Mouse (Mus musculus) intestine, embryonic 14.5 days (tissue): ENCODE measurements around the gene Atg10. TPM values are rescaled to one million over a fixed set of nuclear protein-coding genes. Genes with fewer than 3 reads are reported as not detected.
"Not testable (repeated sequence)": the region's sequence is repeated elsewhere in the genome, so short reads cannot be mapped to it uniquely, and the experiment has no call there.

Experiments
- ATAC-seq: fragments of 200-750 bp; cut with Nextera tagmentation; replicated peaks from 2 replicates; pipeline ENCODE4 v1.8.0; 2017; ENCODE audit warnings: low read depth, moderate number of reproducible peaks, moderate TSS enrichment, moderate library complexity; ENCODE audit not compliant: low FRiP score, low TSS enrichment
- DNase-seq: peaks from one replicate; pipeline ENCODE4 v3.0.0-alpha.2; 2018; ENCODE audit warnings: low spot score
- H3K27ac ChIP-seq: fragments of 300-500 bp; sonication (generic); 2 replicates; pipeline ENCODE4 v1.5.1; 2014; ENCODE audit warnings: low read depth, mild to moderate bottlenecking, control low read depth
- H3K27me3 ChIP-seq: fragments of 300-500 bp; sonication (generic); replicated peaks from 2 replicates; pipeline ENCODE4 v1.6.1; 2014; ENCODE audit warnings: low read length, control low read depth; ENCODE audit not compliant: control insufficient read depth, insufficient read depth
- H3K36me3 ChIP-seq: fragments of 300-500 bp; sonication (generic); 2 replicates; pipeline ENCODE4 v1.6.1; 2014; ENCODE audit warnings: low read length, control low read depth; ENCODE audit not compliant: control insufficient read depth, insufficient read depth
- H3K4me1 ChIP-seq: fragments of 300-500 bp; sonication (generic); replicated peaks from 2 replicates; pipeline ENCODE4 v1.6.1; 2014; ENCODE audit warnings: low read length, control low read depth, mixed read lengths; ENCODE audit not compliant: control insufficient read depth, insufficient read depth
- H3K4me2 ChIP-seq: fragments of 300-500 bp; sonication (generic); 2 replicates; pipeline ENCODE4 v1.6.1; 2014; ENCODE audit warnings: low read length
- H3K4me3 ChIP-seq: fragments of 300-500 bp; sonication (generic); 2 replicates; pipeline ENCODE4 v1.5.1; 2014; ENCODE audit warnings: low read depth, low read length, control low read depth, mixed read lengths
- H3K9ac ChIP-seq: fragments of 300-500 bp; sonication (generic); 2 replicates; pipeline ENCODE4 v1.6.1; 2014; ENCODE audit warnings: mild to moderate bottlenecking, low read length
- H3K9me3 ChIP-seq: fragments of 300-500 bp; sonication (generic); 2 replicates; pipeline ENCODE4 v1.6.1; 2016; ENCODE audit warnings: low read length, control low read depth; ENCODE audit not compliant: control insufficient read depth
- WGBS: fragments of 180-500 bp; shearing (Covaris S2); extraction: QIAGEN DNeasy Blood & Tissue Kit; methylation state at CpG from one replicate; pipeline ENCODE4 v1.1.7; 2014; 5-methylcytosine and 5-hydroxymethylcytosine counted together
- polyA plus RNA-seq: library from polyadenylated mRNA; unstranded; fragments of >200 nt; fragmentation: Nextera tagmentation; extraction: Ambion mirVana; gene quantifications from 2 replicates; pipeline ENCODE4 v1.2.1, GENCODE M21; 2014

Atg10 gene
- polyA plus RNA-seq = 14.5 and 18.7 TPM in 2 replicates

DNA sequence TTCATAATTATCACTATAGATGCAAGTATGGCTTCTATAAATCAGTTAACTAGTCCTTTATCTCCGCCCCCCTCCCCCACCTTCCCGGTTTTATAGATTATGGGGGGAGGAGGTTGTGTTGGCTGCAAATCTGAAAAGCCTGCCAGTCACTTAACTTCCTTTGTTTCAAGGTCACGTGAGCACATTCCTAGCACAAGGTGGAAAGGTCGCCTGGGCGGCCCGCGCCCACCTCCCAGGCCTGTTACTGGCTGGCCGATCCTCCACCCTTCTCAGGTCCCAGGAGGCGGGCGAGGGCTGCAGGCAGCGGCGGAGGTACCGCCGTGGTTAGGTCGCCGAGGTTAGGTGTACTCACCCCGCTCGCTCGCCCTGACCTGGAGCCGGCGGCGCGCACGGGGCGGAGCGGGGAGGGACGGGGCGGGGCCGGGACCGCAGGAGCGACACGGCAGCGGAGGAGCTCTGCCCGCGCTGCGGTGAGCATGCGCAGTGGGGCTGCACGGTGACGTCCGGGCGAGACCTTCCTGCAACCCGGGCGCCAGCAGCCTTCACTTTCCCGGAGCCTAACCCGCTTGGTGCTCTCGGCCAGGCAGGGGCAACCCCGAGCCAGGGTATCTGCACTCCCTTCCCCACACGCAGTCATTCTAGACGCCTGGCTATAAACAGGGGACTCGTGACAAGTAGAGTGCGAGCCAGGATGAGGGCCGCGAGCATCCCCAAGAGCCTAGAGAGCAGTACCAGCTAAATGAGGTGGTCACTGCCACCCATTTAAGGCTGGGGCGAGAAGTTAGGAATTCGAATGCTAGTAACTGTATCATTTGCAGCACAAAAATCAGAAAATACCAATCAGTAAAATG, at the start of gene Atg10:
Gene Atg10, minus strand, starts transcription at position 382 of the 851 bp plus-strand sequence.
- Histone ChIP-seq H3K27me3 (no peaks in the 10 kb centered on the region), H3K4me3 (peak within 1 kb of the TSS; percentile 68), H3K4me1 (0 out of 2 replicates have a peak, but pooled peaks cover 10% of the 10 kb centered on the region), H3K27ac (peak within 1 kb of the TSS; percentile 93), H3K4me2 (peak within 1 kb of the TSS; percentile 58), H3K9ac (peak within 1 kb of the TSS; percentile 79), H3K9me3 (no peaks in the 10 kb centered on the region), H3K36me3 (no peaks in the 10 kb centered on the region)
- DNase-seq (peak; percentile 94), ATAC-seq (peak; percentile 97)
- under 1% methylated on average over 55 of the region's 55 CpGs for WGBS

DNA sequence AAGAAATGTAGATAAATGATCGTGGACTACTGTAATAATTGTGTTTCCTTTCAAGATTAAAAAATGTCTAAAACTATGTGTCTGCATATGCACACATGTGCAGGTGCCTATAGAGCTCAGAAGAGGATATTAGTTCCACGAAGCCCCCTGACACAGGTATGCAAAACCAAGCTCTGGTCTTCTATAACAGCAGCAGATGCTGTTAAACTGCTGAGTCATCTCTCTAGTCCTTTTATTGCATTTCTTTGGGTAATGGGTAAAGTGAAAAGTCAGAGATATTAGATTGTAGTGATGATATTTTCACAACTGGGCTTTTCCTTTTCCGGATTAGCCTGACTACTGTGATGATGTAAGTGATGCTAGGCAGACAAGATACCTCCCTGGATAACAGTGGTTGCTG, 28.6 kb upstream of the Atg10 start:
- H3K27me3 ChIP-seq = no peaks in the 10 kb centered on the region
- H3K27ac ChIP-seq = no peak overlapping the region
- WGBS = 89% methylated on average over 3 of the region's 3 CpGs
- DNase-seq (no peak), ATAC-seq (no peak)
- H3K4me2 ChIP-seq = no peak overlapping the region
- H3K9me3 ChIP-seq = no peaks in the 10 kb centered on the region
- no peaks in the 10 kb centered on the region for H3K4me1 ChIP-seq
- H3K9ac ChIP-seq = no peak overlapping the region
- H3K4me3 ChIP-seq = no peak overlapping the region
- H3K36me3 ChIP-seq = no peaks in the 10 kb centered on the region

GRCm38 (mm10) chr13:91251636-91252035, 27.9 kb upstream of the Atg10 start:
- Histone ChIP-seq H3K4me3 (no peak overlapping the region), H3K9me3 (no peaks in the 10 kb centered on the region), H3K27me3 (no peaks in the 10 kb centered on the region), H3K36me3 (no peaks in the 10 kb centered on the region), H3K27ac (no peak overlapping the region), H3K9ac (no peak overlapping the region), H3K4me1 (no peaks in the 10 kb centered on the region), H3K4me2 (no peak overlapping the region)
- WGBS = 48% methylated on average over 1 of the region's 1 CpGs
- ATAC-seq (no peak), DNase-seq (no peak)

DNA sequence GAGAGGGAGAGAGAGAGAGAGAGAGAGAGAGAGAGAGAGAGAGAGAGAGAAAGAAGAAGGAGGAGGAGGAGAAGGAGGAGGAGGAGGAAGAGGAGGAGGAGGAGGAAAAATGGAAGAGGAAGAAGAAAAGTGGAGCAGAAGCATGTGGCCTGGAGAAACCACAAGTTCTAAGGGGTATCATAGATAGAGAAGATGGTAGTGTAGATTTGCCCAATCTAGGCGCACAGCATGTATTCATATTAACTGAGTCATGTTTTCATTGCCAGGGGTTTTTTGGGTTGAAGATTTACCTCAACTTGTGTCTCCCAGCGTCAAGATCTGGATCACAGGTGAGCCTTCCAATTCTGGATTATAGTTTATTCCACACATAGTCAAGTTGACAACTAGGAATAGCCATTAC, 26.3 kb upstream of the Atg10 start:
- not testable (repeated sequence) for H3K27me3 ChIP-seq, ATAC-seq, H3K4me2 ChIP-seq, H3K27ac ChIP-seq, H3K36me3 ChIP-seq, H3K4me3 ChIP-seq, DNase-seq, H3K9me3 ChIP-seq, H3K9ac ChIP-seq, H3K4me1 ChIP-seq
- 94% methylated on average over 2 of the region's 2 CpGs for WGBS

DNA sequence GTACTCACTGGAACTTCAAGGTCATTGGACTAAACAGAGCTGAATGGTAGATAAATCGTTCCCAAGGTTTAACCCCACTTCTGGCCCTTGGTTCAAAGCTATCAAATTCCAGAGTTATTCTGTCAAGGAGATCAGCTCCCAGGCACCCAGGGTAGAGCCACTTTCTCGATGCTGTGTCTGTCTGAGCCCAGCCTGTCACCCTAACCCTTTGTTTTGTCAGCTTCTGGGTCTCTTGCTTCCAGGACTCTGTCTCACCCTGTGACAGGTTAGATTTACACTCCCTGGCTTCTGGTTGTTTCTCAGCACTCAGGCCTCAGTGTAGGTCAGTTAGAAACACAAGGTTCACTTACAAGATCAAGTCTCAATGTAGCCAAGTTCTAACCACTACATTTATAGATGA, 22.7 kb upstream of the Atg10 start:
- no peak overlapping the region for H3K27ac ChIP-seq
- H3K27me3 ChIP-seq = no peaks in the 10 kb centered on the region
- H3K36me3 ChIP-seq = no peaks in the 10 kb centered on the region
- DNase-seq = no peak
- ATAC-seq = no peak
- no peak overlapping the region for H3K9ac ChIP-seq
- no peaks in the 10 kb centered on the region for H3K4me1 ChIP-seq
- WGBS = 48% methylated on average over 2 of the region's 2 CpGs
- H3K4me3 ChIP-seq = no peak overlapping the region
- H3K4me2 ChIP-seq = no peak overlapping the region
- no peaks in the 10 kb centered on the region for H3K9me3 ChIP-seq

DNA sequence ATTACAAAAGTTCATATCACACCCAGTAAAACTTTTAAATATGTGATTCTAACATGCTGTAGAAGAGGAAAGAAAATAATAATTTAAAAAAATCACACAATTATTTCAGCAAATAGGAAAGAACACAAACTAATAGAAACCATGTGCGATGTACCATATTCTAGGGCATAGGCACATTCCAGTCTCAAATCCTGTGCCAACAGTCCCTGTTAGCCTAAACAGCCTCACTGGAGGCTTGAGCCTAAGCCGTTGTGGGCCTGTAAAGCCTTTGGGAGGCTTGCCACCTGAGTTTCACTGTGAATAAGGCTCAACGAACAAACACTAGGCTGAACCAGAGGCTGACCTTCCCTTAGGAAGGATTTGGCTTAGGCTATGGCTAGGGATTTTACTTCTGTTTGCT, 14.2 kb upstream of the Atg10 start:
- no peaks in the 10 kb centered on the region for H3K36me3 ChIP-seq
- no peak overlapping the region for H3K9ac ChIP-seq
- 76% methylated on average over 3 of the region's 3 CpGs for WGBS
- H3K4me3 ChIP-seq = no peak overlapping the region
- H3K9me3 ChIP-seq = no peaks in the 10 kb centered on the region
- ATAC-seq = no peak
- H3K27ac ChIP-seq = no peak overlapping the region
- H3K4me1 ChIP-seq = no peaks in the 10 kb centered on the region
- no peak for DNase-seq
- H3K27me3 ChIP-seq = no peaks in the 10 kb centered on the region
- H3K4me2 ChIP-seq = no peak overlapping the region

- Histone ChIP-seq H3K4me2 (no peak overlapping the region), H3K27ac (no peak overlapping the region), H3K36me3 (no peaks in the 10 kb centered on the region), H3K27me3 (no peaks in the 10 kb centered on the region), H3K4me3 (no peak overlapping the region), H3K9me3 (no peaks in the 10 kb centered on the region), H3K9ac (no peak overlapping the region), H3K4me1 (no peaks in the 10 kb centered on the region)
- 74% methylated on average over 2 of the region's 2 CpGs for WGBS
- DNase-seq (no peak), ATAC-seq (no peak)
Observed at GRCm38 (mm10) chr13:91236884-91237283, 13.1 kb upstream of the Atg10 start.

- Histone ChIP-seq H3K36me3 (no peaks in the 10 kb centered on the region), H3K27me3 (no peaks in the 10 kb centered on the region), H3K9me3 (no peaks in the 10 kb centered on the region), H3K9ac (peak overlapping the region; percentile 79; the same call in 1 of the 2 replicates), H3K27ac (peak overlapping the region; percentile 93), H3K4me3 (peak overlapping the region; percentile 68), H3K4me2 (peak overlapping the region; percentile 58), H3K4me1 (0 out of 2 replicates have a peak, but pooled peaks cover 10% of the 10 kb centered on the region)
- WGBS = 69% methylated on average over 2 of the region's 2 CpGs
- no peak for DNase-seq
- ATAC-seq = peak; percentile 10; the same call in 1 of the 2 replicates
Observed at GRCm38 (mm10) chr13:91224438-91224814, 658 bp upstream of the Atg10 start.

DNA sequence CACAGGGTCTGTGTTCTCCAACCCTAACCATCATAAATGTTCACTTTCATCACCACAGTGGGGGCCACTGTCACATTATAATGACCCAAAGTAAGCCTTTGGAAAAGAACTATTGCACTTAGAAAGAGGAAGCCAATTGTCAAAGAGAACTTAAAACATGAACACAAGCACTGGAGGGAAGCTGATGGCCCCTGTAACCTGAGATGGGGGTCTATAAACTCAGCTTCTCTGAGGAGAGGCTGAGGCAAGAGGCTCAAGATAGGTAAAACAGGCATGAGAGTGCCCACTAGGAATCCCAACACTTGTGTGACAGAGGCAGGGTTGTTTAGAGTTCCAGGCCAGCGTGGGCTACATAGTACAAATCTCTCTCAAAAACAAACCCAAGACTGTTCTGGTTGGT, 705 bp downstream of the Atg10 start:
- Histone ChIP-seq H3K27ac (peak overlapping the region; percentile 93), H3K4me1 (0 out of 2 replicates have a peak, but pooled peaks cover 10% of the 10 kb centered on the region), H3K27me3 (no peaks in the 10 kb centered on the region), H3K9ac (peak overlapping the region; percentile 79), H3K36me3 (no peaks in the 10 kb centered on the region), H3K9me3 (no peaks in the 10 kb centered on the region), H3K4me2 (peak overlapping the region; percentile 58), H3K4me3 (peak overlapping the region; percentile 68; the same call in 1 of the 2 replicates)
- ATAC-seq (no peak), DNase-seq (peak; percentile 57)
- WGBS = 58% methylated on average over 1 of the region's 1 CpGs
